Mouse (Mus musculus) heart, adult 11 months (tissue): ENCODE results near the gene Ppm1f.
A peak's percentile ranks its signal among the peaks of the same experiment; 100 is the strongest.
"Not testable (repeated sequence)": the region's sequence is repeated elsewhere in the genome, so short reads cannot be mapped to it uniquely, and the experiment has no call there.

Experiments used
- DNase-seq: peaks from one replicate; pipeline ENCODE4 v3.0.0; 2022

The Ppm1f gene

DNA sequence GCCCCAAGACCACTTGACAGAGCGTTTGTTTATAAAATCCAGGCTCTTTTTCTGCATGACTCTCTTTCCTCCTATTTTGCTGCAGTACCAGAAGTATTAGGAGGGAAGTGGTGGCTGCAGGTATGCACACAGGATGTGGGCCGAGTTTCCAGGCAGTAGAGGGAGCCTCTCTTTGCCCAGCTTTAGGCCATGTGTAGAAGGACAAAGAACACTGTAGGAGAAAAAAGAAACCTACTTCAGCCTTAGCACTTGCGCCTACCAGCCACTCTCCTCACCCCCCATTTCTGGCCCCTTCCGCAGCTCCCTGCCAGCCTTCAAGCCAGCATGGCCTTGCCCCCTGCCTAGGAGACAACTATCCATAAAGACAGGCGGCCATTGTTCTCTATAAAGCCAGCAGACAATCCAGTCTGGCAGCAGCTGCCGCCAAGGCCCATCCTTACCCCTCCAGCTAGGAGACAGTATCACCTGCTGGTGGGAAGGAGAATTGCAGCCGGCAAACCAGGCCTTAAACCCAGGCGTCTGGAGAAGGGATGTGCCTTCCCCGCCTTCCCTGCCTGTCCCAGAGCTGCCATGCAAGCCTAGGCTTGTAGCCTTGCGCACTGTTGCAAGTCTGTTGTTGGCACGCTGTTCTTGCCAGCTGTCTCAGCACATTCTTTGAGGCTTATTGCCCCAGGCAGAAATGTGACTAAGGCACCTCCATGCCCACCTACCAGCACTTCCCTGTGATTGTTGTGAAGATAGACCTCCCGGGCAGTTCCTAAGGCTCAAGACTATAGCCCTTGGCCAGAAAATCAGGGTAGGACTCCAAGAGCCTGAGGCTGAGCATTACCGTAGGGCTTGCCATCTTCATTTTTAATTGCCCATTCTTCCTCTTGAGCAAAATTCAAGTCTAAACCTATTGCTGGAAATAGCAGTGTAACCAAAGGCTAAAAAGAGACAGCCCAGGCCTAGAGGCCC is 15.7 kb downstream of the Ppm1f start:
- peak; percentile 98 for DNase-seq

- no peak for DNase-seq
Observed at GRCm38 (mm10) chr16:16913440-16913839, 17.2 kb downstream of the Ppm1f start.

GRCm38 (mm10) chr16:16918441-16919117 is 22.3 kb downstream of the Ppm1f start:
- DNase-seq: peak; percentile 82

- peak; percentile 91 for DNase-seq
Observed at GRCm38 (mm10) chr16:16921021-16921435, 24.8 kb downstream of the Ppm1f start.

DNA sequence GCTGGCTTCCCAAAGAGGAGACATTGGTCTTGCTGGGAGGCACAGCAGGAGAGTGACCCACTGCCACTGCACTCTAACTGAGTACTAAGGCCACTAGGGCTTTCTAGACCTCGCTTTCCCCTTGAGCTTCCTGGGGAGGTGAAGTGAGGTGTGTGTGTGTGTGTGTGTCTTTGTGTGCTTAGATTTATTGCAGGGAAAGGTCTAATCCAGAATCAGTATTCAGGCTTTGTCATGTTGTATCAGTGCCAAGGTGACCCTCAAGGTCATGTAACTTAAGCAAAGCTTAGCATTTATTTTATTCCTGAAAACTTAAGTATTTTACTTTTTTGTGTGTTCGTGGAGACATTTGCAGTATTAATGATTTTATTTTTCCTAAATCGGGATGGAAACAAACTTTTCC is 28.2 kb downstream of the Ppm1f start:
- no peak for DNase-seq

- peak; percentile 74 for DNase-seq
Observed at GRCm38 (mm10) chr16:16926536-16926935, 30.3 kb downstream of the Ppm1f start.

GRCm38 (mm10) chr16:16928908-16929307 is 32.6 kb downstream of the Ppm1f start:
- DNase-seq: not testable (repeated sequence)

- DNase-seq: peak; percentile 72
Observed at GRCm38 (mm10) chr16:16930326-16930725, 34.1 kb downstream of the Ppm1f start.

- peak; percentile 79 for DNase-seq
Observed at GRCm38 (mm10) chr16:16930810-16931296, 34.6 kb downstream of the Ppm1f start.

DNA sequence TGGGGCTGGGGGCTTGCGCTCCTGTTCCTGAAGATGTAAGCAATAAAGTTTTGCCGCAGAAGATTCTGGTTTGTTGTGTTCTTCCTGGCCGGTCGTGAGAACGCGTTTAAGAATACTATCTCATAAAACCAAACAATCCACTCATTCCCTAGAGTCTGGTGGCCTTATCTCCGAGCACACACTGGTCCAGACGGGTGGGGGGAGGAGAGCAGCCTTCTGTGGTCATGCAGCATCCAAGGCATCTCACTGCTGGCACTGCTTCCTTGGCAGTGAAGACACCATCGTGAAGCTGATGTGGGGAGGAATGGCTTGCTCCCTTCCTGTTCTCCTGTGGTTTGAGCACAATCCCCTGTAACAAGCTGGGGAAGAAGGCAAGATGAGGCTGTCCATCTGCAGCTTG is 43.3 kb downstream of the Ppm1f start:
- DNase-seq: peak; percentile 48

- DNase-seq: peak; percentile 16
Observed at GRCm38 (mm10) chr16:16941078-16941477, 44.8 kb downstream of the Ppm1f start.

- no peak for DNase-seq
Observed at GRCm38 (mm10) chr16:16958575-16958974, 62.3 kb downstream of the Ppm1f start.

GRCm38 (mm10) chr16:16959907-16960306 is 63.6 kb downstream of the Ppm1f start:
- DNase-seq: no peak

DNA sequence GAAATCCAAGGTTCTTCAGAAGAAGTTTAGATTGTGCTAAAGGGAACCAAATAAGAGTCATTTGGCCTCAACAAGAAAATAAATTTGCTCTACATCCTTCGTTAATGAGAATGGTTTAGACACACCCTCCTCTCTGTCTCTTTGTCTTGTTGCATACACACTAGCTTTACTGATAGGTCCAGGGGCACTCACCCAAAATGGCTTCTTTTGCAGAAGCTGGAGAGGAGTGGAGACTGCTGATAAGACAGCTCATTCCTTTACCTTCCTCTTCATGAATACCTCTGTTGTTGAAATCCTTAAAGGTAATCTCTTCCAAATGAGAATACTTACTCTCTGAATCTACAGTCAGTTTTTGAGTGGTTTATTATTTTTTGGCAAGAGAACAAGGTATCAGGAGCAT is 68.9 kb downstream of the Ppm1f start:
- no peak for DNase-seq

- no peak for DNase-seq
Observed at GRCm38 (mm10) chr16:16966290-16966689, 70.0 kb downstream of the Ppm1f start.
